Mouse (Mus musculus): ENCODE measurements around the gene Evx1. TPM values are rescaled to one million over a fixed set of nuclear protein-coding genes. Genes with fewer than 3 reads are reported as not detected.

The Evx1 gene
- total RNA-seq, 2 experiments from 2014 or later, result not detected

DNA sequence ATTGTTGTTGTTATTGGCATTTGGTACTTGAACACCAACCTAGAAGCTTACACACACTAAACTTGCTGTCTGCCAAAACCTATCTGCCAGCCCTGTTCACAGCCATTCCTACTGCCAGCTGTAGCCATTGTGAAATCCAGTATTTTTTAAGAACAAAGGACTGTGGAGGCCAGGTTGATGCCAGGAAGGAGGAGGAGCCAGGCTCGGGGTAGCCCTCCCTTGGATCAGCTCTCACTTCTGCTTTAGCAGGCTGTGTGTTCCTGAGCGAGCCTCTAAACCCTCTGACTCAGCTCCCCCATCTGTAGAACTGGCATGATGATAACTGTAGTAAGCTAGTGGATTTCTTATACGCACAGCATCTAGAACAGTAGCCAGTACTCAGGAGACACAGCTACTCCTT lies 9.9 kb upstream of the Evx1 start:
- DNase-seq (ENCODE audit: low spot score in 2 of 2), result peak in 1 of 2 experiments; percentile 14
- TF ChIP-seq CTCF (conservative IDR thresholded peaks at IDR 0.05), result no peak
- no peak overlapping the region for H3K4me3 ChIP-seq
- no peak overlapping the region for H3K27ac ChIP-seq

GRCm38 (mm10) chr6:52305877-52306389 lies 7.4 kb upstream of the Evx1 start:
- peak; percentile 31 to 64 for DNase-seq (ENCODE audit: low spot score in 2 of 2)
- peak overlapping the region; percentile 46 for H3K4me3 ChIP-seq
- H3K27ac ChIP-seq, result no peak overlapping the region
- peak; percentile 80 for TF ChIP-seq CTCF (conservative IDR thresholded peaks at IDR 0.05)

DNA sequence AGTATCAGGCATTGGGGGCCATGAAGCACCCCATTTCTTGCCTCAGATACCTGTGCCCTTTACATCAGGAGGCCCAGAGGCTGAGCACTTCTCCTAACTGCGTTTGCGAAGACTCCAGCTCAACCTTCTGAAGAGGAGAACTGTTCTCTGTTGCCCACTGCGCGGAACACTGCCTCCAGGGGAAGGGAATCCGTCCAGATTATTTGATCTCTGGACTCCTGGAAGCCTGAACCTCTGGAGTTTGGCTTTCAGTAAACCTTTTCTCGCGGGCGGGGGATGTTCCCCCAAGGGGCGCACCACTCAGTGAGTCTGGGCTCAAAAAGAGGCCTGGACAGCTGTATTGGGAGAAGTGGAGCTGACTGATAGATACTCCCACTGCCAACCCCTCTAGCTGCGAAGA lies 3.5 kb upstream of the Evx1 start:
- Histone ChIP-seq H3K4me3 (no peak overlapping the region), H3K27ac (no peak overlapping the region)
- TF ChIP-seq CTCF (conservative IDR thresholded peaks at IDR 0.05), result no peak
- no peak for DNase-seq (ENCODE audit: low spot score in 2 of 2)

DNA sequence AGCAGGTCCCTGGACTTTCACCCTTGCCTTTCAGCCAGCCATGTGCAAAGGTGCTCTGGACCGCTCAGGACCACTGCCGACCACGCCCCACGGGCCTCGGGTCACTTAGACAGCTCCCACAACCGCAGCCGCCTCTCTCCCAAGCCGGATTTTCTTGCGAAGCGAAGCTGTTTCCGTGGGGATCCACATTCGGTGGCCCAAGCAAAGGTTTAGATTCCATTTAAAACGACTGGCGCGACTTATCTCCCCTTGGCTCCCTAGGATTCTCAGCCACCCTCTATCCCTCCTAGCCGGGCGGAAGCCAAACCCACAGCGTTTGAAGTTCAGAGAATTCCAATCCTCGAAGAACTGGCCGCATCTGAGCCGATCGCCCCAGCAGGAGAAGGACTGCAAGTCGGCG lies 2.9 kb upstream of the Evx1 start:
- no peak overlapping the region for H3K4me3 ChIP-seq
- TF ChIP-seq CTCF (conservative IDR thresholded peaks at IDR 0.05), result no peak
- no peak overlapping the region for H3K27ac ChIP-seq

DNA sequence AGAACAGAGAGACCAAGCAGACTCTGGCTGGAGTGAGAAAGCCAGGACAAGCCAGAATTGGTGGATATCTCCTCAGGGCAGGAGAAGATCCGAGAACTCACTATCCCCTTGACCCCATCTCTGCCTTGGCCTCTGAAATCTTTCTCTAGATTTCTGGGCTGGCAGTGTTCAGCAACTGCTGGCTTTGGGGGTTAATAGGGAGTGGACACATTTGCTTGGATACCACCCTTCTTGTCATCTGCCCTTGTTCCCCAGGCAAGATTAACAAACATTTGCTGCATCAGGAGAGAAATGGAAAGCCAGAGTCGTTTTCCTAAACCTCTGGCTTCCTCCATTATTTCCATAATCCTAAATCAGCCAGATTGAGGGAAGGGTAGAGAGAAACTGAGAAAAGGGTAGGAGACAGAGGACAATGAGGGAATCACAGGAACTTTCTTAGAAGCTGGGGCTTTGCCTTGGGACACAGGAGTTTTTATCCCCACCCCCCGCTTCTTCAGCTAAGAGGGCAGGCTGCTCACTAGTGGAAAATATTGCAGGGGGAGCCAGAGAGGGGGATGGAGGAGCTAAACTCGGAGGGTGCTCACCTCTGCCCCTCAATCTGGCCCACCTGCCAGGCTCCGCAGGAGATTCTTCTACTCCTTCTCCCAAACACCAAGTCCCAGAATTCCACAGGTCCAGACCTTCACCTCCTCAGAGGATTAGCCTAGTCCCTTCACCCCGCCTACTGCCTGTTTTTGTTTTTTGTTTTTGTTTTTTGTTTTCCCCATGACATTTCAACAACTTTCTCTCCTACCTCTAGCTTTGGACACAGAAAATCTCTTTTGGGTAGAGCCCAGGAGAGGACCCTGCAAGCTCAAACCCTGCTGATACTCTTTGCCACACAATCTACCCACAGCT lies 1.4 kb upstream of the Evx1 start:
- DNase-seq (ENCODE audit: low spot score in 2 of 2), result no peak
- no peak overlapping the region for H3K4me3 ChIP-seq
- H3K27ac ChIP-seq, result no peak overlapping the region
- no peak for TF ChIP-seq CTCF (conservative IDR thresholded peaks at IDR 0.05)

More for the DNA sequence above, 2.9 kb upstream of the Evx1 start:
- DNase-seq (ENCODE audit: low spot score in 2 of 2), result no peak

- DNase-seq (ENCODE audit: low spot score in 2 of 2), result no peak
- no peak overlapping the region for H3K27ac ChIP-seq
- TF ChIP-seq CTCF (conservative IDR thresholded peaks at IDR 0.05), result no peak
- no peak overlapping the region for H3K4me3 ChIP-seq
Observed at GRCm38 (mm10) chr6:52312558-52312915, 761 bp upstream of the Evx1 start.

GRCm38 (mm10) chr6:52314304-52315100 lies 1.2 kb downstream of the Evx1 start:
- DNase-seq (ENCODE audit: low spot score in 2 of 2), result no peak
- TF ChIP-seq CTCF (conservative IDR thresholded peaks at IDR 0.05), result no peak
- no peak overlapping the region for H3K27ac ChIP-seq
- H3K4me3 ChIP-seq, result no peak overlapping the region

GRCm38 (mm10) chr6:52315441-52316412 lies 2.4 kb downstream of the Evx1 start:
- Histone ChIP-seq H3K4me3 (no peak overlapping the region), H3K27ac (no peak overlapping the region)
- no peak for DNase-seq (ENCODE audit: low spot score in 2 of 2)
- no peak for TF ChIP-seq CTCF (conservative IDR thresholded peaks at IDR 0.05)

DNA sequence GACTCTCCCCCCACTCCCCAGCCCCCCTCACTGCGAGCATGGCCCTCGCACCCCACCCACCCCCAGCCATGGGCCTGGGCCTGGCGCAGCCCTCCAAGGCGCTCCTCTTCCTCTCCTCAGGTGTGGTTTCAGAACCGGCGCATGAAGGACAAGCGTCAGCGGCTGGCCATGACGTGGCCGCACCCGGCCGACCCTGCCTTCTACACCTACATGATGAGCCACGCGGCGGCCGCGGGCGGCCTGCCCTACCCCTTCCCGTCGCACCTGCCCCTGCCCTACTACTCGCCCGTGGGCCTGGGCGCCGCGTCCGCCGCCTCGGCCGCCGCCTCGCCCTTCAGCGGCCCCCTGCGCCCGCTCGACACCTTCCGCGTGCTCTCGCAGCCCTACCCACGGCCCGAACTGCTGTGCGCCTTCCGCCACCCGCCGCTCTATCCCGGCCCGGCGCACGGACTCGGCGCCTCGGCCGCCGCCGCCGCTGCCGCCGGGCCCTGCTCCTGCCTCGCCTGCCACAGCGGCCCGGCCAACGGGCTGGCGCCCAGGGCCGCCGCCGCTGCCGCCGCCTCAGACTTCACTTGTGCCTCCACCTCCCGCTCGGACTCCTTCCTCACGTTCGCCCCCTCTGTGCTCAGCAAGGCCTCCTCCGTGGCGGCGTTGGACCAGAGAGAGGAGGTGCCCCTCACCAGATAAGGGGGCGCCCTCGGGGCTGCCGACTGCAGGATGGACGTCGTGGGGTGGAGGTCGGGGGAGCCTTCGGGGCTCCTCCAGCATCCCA lies 3.3 kb downstream of the Evx1 start:
- Histone ChIP-seq H3K27ac (no peak overlapping the region), H3K4me3 (no peak overlapping the region)
- DNase-seq (ENCODE audit: low spot score in 2 of 2), result no peak
- no peak for TF ChIP-seq CTCF (conservative IDR thresholded peaks at IDR 0.05)

DNA sequence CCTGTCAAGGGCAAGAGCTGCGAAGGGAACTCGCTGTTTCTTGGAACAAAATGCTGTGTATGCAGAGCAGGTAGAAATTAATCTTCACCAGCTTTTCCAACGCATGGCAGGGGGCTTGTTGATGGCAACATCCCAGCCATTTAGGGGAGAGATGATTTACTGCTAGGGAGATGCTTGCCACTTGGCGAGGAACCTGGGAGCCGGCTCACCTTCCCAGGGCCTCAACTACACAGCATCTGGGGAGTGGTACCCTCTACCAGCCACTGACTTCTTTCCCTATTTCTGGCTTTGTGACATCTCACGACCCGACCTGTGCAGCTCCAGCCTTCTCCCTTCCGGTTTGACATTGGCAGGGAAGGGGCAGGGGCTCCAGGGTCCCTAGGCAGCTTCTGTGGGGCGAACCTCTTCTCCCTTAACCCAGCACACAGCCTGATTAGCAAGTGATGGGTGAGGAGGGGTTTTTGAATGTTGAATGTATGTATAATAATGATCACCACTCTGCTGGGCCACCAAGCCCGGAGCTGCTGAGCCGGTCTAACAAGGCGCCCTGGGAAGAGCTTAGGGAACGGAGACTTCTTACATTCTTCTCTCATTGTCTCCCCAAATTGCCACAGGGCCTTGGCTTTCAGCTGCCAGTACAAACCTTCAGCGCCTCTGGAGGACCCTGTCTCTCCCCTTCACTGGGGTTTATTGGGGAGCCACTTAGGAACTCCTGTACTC lies 4.3 kb downstream of the Evx1 start:
- TF ChIP-seq CTCF (conservative IDR thresholded peaks at IDR 0.05), result no peak
- no peak overlapping the region for H3K27ac ChIP-seq
- DNase-seq (ENCODE audit: low spot score in 2 of 2), result no peak
- H3K4me3 ChIP-seq, result no peak overlapping the region

- Histone ChIP-seq H3K27ac (no peak overlapping the region), H3K4me3 (no peak overlapping the region)
- DNase-seq (ENCODE audit: low spot score in 2 of 2), result no peak
- TF ChIP-seq CTCF (conservative IDR thresholded peaks at IDR 0.05), result no peak
Observed at GRCm38 (mm10) chr6:52318271-52318670, 5.0 kb downstream of the Evx1 start.
